Comparison of ENCODE assay signal across 26 mouse cellular contexts in the genomic region with DNA sequence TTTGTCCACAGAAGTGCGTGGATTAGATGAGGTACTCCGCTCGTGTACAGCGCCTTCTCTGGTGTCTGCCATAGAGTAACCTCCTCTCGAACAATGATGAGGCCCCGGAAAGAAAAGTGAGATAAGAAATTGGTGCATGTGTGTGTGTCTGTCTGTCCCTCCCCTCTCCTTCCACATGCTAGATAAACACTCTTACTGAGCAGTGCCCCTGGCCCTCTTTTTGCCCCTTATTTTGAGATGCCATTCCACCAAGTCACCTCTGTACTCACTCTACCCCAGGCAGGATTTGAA. TPM values are rescaled to one million over a fixed set of nuclear protein-coding genes. Genes with fewer than 3 reads are reported as not detected.
A peak's percentile ranks its signal among the peaks of the same experiment; 100 is the strongest.
DNase-seq lines count a peak whose midpoint lies in the region; ATAC-seq lines count a peak whose summit lies in the region.
"Had no signal": no experiment of that assay in that cellular context is flagged by ENCODE, and none has a peak within 500 bp of the region (broad histone marks: within the 10 kb centered on the region; RNA-seq: fewer than 3 reads in every experiment).

No protein-coding gene starts in this region.

- no peak overlapping the region for H3K9ac ChIP-seq in kidney, embryonic 15.5 days
- H3K9ac ChIP-seq in kidney, embryonic 14.5 days (ENCODE audit: low read depth, low read length), result no peak overlapping the region
- H3K9ac ChIP-seq in liver, embryonic 13.5 days, result peak overlapping the region; percentile 41; the same call in 1 of the 2 replicates
- H3K9ac ChIP-seq: embryonic facial prominence, embryonic 13.5 days; forebrain, embryonic 13.5 days; hindbrain, embryonic 12.5 days; limb, embryonic 12.5 days; lung, embryonic 14.5 days; midbrain, embryonic 13.5 days had no signal

- no peak overlapping the region for H3K4me3 ChIP-seq in kidney, embryonic 15.5 days (replicated peaks)
- H3K4me3 ChIP-seq in kidney, embryonic 14.5 days (ENCODE audit: low read length), result no peak overlapping the region
- peak overlapping the region; percentile 8; the same call in 1 of the 2 replicates for H3K4me3 ChIP-seq in liver, embryonic 13.5 days (replicated peaks)
- H3K4me3 ChIP-seq in hindbrain, embryonic 10.5 days, result no peak overlapping the region
- H3K4me3 ChIP-seq: embryonic facial prominence, embryonic 13.5 days; forebrain, embryonic 13.5 days; gastrocnemius, adult 2 months; heart, embryonic 10.5 days; hindbrain, embryonic 12.5 days; limb, embryonic 12.5 days; midbrain, embryonic 13.5 days had no signal

- no peak overlapping the region for H3K27ac ChIP-seq in kidney, embryonic 15.5 days
- no peak overlapping the region for H3K27ac ChIP-seq in kidney, embryonic 14.5 days (ENCODE audit: low read depth, low read length)
- H3K27ac ChIP-seq in liver, embryonic 13.5 days, result peak overlapping the region; percentile 54
- no peak overlapping the region for H3K27ac ChIP-seq in hindbrain, embryonic 10.5 days
- H3K27ac ChIP-seq: embryonic facial prominence, embryonic 13.5 days; forebrain, embryonic 13.5 days; gastrocnemius, adult 2 months; heart, embryonic 10.5 days; hindbrain, embryonic 12.5 days; limb, embryonic 12.5 days; midbrain, embryonic 13.5 days had no signal

- WGBS in kidney, embryonic 15.5 days, result 92% methylated on average over 6 of the region's 6 CpGs
- WGBS in kidney, embryonic 14.5 days, result 96% methylated on average over 6 of the region's 6 CpGs
- 24% methylated on average over 6 of the region's 6 CpGs for WGBS in liver, embryonic 13.5 days (ENCODE audit: insufficient replicate concordance)
- 97% methylated on average over 6 of the region's 6 CpGs for WGBS in hindbrain, embryonic 10.5 days

- H3K4me1 ChIP-seq in kidney, embryonic 15.5 days, result peaks cover 29% of the 10 kb centered on the region
- peaks cover 8% of the 10 kb centered on the region; the same call in 1 of the 2 replicates for H3K4me1 ChIP-seq in kidney, embryonic 14.5 days (ENCODE audit: control insufficient read depth, insufficient read depth, low read length)
- H3K4me1 ChIP-seq in liver, embryonic 13.5 days (replicated peaks), result peaks cover 91% of the 10 kb centered on the region
- H3K4me1 ChIP-seq in hindbrain, embryonic 10.5 days (replicated peaks), result 0 out of 2 replicates have a peak, but pooled peaks cover 5% of the 10 kb centered on the region
- H3K4me1 ChIP-seq: hindbrain, embryonic 12.5 days had no signal

- DNase-seq in liver, result peak; percentile 20
- DNase-seq in liver, embryonic 13.5 days, result no peak
- DNase-seq in hindbrain, embryonic 10.5 days (ENCODE audit: low spot score), result no peak
- no peak for DNase-seq in ovary, adult 18-20 months (ENCODE audit: low spot score)
- DNase-seq: adrenal gland, postnatal 14 days; cerebellum, adult 2 months; cerebellum, postnatal 25 days; embryo, embryonic 11 days; gastrocnemius, adult 2 months; heart, postnatal 14 days; kidney, adult 18-20 months; kidney, postnatal 10 days; retina, postnatal 1 day; right cerebral cortex, postnatal 25 days; thymus, postnatal 14 days had no signal

- H3K27me3 ChIP-seq in kidney, embryonic 15.5 days, result no peaks in the 10 kb centered on the region
- H3K27me3 ChIP-seq in kidney, embryonic 14.5 days (ENCODE audit: control insufficient read depth, insufficient read depth, low read length), result no peaks in the 10 kb centered on the region
- H3K27me3 ChIP-seq in liver, embryonic 13.5 days, result no peaks in the 10 kb centered on the region
- H3K27me3 ChIP-seq in hindbrain, embryonic 10.5 days (ENCODE audit: insufficient read depth, poor library complexity, severe bottlenecking), result no peaks in the 10 kb centered on the region
- H3K27me3 ChIP-seq: embryonic facial prominence, embryonic 13.5 days; forebrain, embryonic 13.5 days; hindbrain, embryonic 12.5 days; limb, embryonic 12.5 days; midbrain, embryonic 13.5 days had no signal

- H3K4me2 ChIP-seq in kidney, embryonic 15.5 days, result no peak overlapping the region
- H3K4me2 ChIP-seq in kidney, embryonic 14.5 days (replicated peaks; ENCODE audit: low read depth, low read length), result no peak overlapping the region
- H3K4me2 ChIP-seq in liver, embryonic 13.5 days, result peak overlapping the region; percentile 53
- H3K4me2 ChIP-seq: embryonic facial prominence, embryonic 13.5 days; forebrain, embryonic 13.5 days; hindbrain, embryonic 12.5 days; limb, embryonic 12.5 days; lung, embryonic 14.5 days; midbrain, embryonic 13.5 days had no signal

- 0 out of 2 replicates have a peak, but pooled peaks have one; percentile 5 for ATAC-seq in kidney, embryonic 15.5 days (replicated peaks; ENCODE audit: low FRiP score)
- ATAC-seq in kidney, embryonic 14.5 days (ENCODE audit: low FRiP score, low TSS enrichment), result no peak
- ATAC-seq in liver, embryonic 13.5 days (ENCODE audit: low read depth), result peak; percentile 70
- peak; percentile 58 for ATAC-seq in megakaryocyte-erythroid progenitor cell, adult 5-6 weeks (replicated peaks; ENCODE audit: low FRiP score, low TSS enrichment, poor library complexity, severe bottlenecking)
- ATAC-seq: forebrain, embryonic 13.5 days; midbrain, embryonic 13.5 days had no signal

- no peaks in the 10 kb centered on the region for H3K9me3 ChIP-seq in kidney, embryonic 15.5 days (replicated peaks)
- H3K9me3 ChIP-seq in kidney, embryonic 14.5 days (ENCODE audit: control insufficient read depth, low read length), result no peaks in the 10 kb centered on the region
- H3K9me3 ChIP-seq in liver, embryonic 13.5 days (replicated peaks), result no peaks in the 10 kb centered on the region
- H3K9me3 ChIP-seq in hindbrain, embryonic 10.5 days, result no peaks in the 10 kb centered on the region
- H3K9me3 ChIP-seq: embryonic facial prominence, embryonic 13.5 days; forebrain, embryonic 13.5 days; heart, embryonic 10.5 days; hindbrain, embryonic 12.5 days; limb, embryonic 12.5 days; midbrain, embryonic 13.5 days had no signal

- peaks cover 11% of the 10 kb centered on the region for H3K36me3 ChIP-seq in kidney, embryonic 15.5 days
- no peaks in the 10 kb centered on the region for H3K36me3 ChIP-seq in kidney, embryonic 14.5 days (ENCODE audit: control insufficient read depth, insufficient read depth, low read length)
- H3K36me3 ChIP-seq in liver, embryonic 13.5 days, result no peaks in the 10 kb centered on the region
- peaks cover 14% of the 10 kb centered on the region; the same call in 1 of the 2 replicates for H3K36me3 ChIP-seq in hindbrain, embryonic 10.5 days
- H3K36me3 ChIP-seq: embryonic facial prominence, embryonic 13.5 days had no signal

RNA-seq across cellular contexts. Expression of a gene that starts 58.0 kb away (rescaled TPM):
- 13.8 and 14.1 TPM in 2 replicates for polyA plus RNA-seq in kidney, embryonic 15.5 days (2015; fragmentation: Nextera tagmentation; extraction: Ambion mirVana)
- 16.5 and 18.2 TPM in 2 replicates for polyA plus RNA-seq in kidney, embryonic 14.5 days (2014; fragmentation: Nextera tagmentation; extraction: Ambion mirVana)
- polyA plus RNA-seq in liver, embryonic 13.5 days (2015; fragmentation: Nextera tagmentation; extraction: Ambion mirVana), result 2.5 and 2.9 TPM in 2 replicates
- 12.5 and 15.9 TPM in 2 replicates for total RNA-seq in megakaryocyte-erythroid progenitor cell, adult 5-6 weeks (2014; fragmentation: Nextera tagmentation)
- 14.2 and 21.6 TPM in 2 replicates for total RNA-seq in megakaryocyte-erythroid progenitor cell, adult 5-6 weeks (2017)
- 10.3 and 10.8 TPM in 2 replicates for polyA plus RNA-seq in hindbrain, embryonic 10.5 days (2016; fragmentation: Nextera tagmentation; extraction: Ambion mirVana)
- polyA plus RNA-seq: erythroblast, embryonic 14.5 days had no signal
